Mouse (Mus musculus) thymus, adult 18-20 months (tissue): ENCODE data around the gene Nkap.
"Not testable (repeated sequence)": the region's sequence is repeated elsewhere in the genome, so short reads cannot be mapped to it uniquely, and the experiment has no call there.

ENCODE experiments used
- DNase-seq, 2 experiments: peaks; one replicate each; pipeline ENCODE4 v3.0.0; 2022; ENCODE audit warnings: mixed read lengths in 2 of 2

The Nkap gene

GRCm38 (mm10) chrX:37126671-37127358 is at the start of gene Nkap:
Nkap (plus strand) TSS chrX:37126795.
- peak; percentile 21 to 53 for DNase-seq

- not testable (repeated sequence) for DNase-seq
These were observed 46.2 kb upstream of the Nkap start for GRCm38 (mm10) chrX:37080345-37080744.

DNA sequence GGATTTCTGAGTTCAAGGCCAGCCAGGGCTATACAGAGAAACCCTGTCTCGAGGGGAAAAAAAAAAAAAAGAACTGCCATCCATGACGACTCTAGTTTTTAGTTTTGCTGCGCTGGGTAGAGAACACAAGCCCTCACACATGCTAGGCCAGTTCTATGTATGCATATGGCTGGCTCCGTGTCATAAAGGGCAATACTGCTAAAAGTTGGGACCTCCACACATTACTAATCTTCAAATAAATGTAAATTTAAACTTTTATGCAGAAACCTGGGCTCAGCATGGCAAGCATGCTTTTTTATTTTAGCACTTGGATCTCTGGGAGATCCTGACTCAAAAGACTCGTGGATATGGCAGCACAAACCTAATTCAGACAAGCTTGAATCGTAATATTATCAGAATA is 45.4 kb upstream of the Nkap start:
- DNase-seq = no peak

DNA sequence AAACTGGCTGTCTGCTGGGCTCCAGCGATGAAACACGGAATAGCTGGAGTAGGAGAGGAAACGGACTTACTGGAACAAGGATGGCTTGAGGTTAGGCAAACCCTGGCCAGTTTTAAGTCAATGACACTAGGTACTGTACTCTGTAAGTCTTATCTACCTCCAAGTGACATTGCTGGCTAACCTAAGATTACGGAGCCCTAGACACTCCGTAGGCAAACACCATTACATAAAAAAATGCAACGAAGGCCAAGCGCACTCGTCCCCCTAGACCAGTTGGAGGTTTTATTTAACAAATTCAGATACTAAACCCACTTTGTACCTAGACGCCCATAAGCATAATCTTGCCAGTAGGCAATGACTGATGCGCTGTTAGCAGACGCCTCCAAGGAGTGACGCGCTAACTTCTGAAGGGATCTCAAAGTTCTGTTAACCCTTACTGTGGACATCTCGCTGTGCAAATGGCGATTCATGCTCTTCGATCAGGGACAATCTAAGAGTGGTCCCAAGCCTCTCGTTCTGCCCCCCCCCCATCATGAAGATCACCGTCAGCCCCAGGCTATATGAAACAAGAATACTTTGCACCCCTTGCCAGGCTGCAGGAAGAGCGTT is 42.2 kb upstream of the Nkap start:
- no peak for DNase-seq

GRCm38 (mm10) chrX:37084927-37085660 is 41.5 kb upstream of the Nkap start, which contains the start of gene Rpl39:
Rpl39 (minus strand) TSS chrX:37085402.
- peak; percentile 71 to 85 for DNase-seq

- DNase-seq = no peak
These were observed 40.9 kb upstream of the Nkap start for GRCm38 (mm10) chrX:37085665-37086064.

- no peak for DNase-seq
These were observed 37.8 kb upstream of the Nkap start for GRCm38 (mm10) chrX:37088778-37089177.

- DNase-seq = no peak
These were observed 35.1 kb upstream of the Nkap start for GRCm38 (mm10) chrX:37091457-37091856.

- DNase-seq = no peak
These were observed 31.4 kb upstream of the Nkap start for GRCm38 (mm10) chrX:37095106-37095768.

DNA sequence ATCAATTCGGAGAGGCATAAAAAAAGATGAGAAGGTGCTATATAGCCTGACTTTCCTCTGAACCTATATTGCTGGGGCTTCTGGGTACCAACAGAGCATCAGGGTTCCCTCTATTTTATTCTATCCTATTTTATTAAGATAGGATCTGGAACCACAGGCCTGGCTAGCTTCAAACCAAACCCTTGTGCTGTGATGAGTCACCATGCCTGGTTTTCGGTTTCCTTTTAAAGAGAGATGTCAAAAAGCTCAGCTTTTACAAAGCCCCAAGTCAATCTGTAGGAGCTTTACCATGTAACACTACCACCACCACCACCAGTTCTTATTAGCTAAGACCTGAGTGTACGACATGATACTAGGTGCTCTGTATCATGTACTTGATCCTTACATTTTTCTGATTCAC is 27.9 kb upstream of the Nkap start:
- no peak for DNase-seq

GRCm38 (mm10) chrX:37103826-37104225 is 22.8 kb upstream of the Nkap start:
- no peak for DNase-seq

- no peak for DNase-seq
These were observed 16.9 kb upstream of the Nkap start for GRCm38 (mm10) chrX:37109526-37110192.

DNA sequence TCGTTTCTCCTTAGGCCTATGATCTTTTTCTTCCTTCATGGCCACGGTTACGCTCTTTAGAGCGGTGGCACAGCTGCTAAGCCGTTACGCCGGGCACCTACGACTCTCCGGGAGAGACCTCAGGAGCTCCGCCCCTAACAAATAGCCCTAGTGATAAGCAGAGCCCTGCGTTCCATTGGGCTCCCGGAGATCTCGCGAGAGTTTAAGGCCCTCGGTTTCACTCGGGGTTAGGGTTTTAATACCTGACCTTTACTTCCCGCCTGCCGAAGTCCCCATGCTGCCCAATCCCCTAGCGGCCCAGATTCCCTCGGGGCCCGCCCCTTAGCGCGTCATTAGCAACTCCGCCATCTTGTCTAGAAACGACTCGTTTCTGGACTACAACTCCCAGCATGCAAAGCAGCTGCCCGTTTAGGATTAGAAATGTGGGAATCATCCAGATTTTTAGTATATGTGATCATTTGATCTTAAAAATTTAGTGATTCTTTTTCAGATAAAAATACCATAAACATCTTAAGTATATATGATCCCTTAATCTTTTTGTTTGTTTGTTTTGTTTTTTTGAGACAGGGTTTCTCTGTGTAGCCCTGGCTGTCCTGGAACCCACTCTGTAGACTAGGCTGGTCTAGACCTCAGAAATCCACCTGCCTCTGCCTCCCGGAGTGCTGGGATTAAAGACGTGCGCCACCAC is 16.3 kb upstream of the Nkap start, which contains the start of gene Upf3b:
TSS of gene Upf3b (minus strand) at position 130 of the 688 bp plus-strand sequence.
- peak; percentile 89 to 95 for DNase-seq

DNA sequence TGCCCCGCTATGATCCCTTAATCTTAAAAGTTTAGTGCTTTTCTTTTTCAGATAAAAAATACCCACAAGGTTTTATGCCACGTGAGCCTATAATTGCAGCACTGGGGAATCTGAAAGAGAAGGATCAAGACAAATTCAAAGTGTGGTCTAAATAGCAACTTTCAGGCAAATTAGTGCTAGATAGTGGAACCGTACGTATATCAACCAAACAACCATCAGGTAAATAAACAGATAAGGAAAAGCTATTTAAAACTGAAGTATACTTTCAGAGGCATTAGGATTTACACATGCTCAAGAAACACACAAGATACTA is 15.8 kb upstream of the Nkap start:
- no peak for DNase-seq

- no peak for DNase-seq
These were observed 9.5 kb upstream of the Nkap start for GRCm38 (mm10) chrX:37117085-37117484.

DNA sequence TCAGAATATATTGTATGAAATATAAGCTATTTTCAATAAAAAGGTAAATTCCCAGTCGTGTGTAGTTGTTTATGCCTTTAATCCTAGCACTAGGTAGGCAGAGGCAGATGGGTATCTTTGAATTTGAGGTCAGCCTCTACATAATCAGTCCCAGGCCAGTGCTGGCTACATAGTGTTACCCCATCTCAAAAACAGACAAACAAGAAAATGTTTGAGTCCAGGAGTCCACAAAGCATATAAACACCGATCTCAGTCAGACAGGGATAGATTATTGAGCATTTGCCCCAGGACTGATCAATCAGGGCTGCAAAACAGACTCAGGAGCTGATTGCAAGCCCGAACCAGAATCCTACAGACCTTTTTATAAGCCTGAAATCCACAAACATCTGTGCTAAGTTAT is 7.0 kb upstream of the Nkap start:
- DNase-seq = no peak

DNA sequence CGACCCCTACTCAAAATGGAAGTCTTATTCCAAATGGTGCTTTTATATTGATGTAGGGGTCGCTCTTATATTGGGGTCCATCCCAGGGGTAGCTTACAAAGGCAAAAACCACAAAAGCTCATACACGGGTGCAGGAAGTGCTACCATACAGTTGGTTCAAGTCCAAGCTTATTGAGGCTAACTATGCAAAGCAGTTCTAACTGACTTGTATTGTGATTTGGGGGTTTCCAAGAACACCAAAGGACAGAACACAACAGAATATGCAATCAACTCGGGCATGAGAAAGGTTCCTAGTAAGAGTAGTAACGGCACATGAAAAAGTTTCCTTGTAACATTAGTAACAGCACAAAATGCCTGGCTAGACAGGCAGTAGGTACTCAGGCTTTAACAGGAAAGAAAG is 6.4 kb upstream of the Nkap start:
- DNase-seq = no peak

DNA sequence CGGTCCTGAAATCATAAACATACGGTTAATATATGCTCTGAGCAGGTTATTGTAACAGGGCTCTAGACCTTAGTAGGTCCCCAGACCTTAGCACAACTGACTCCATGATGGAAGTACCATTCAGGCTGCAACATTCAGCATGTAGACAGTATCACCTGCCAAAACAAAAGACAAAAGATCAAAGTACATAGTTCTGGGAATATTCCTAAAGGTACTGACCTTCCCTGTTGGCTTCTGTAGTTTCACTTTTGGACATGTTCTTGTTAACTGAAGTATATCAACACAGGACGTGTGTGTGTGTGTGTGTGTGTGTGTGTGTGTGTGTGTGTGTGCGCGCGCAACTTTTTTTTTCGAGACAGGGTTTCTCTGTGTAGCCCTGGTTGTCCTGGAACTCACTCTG is 1.1 kb upstream of the Nkap start:
- DNase-seq = no peak

GRCm38 (mm10) chrX:37141732-37142131 is 15.1 kb downstream of the Nkap start:
- no peak for DNase-seq

GRCm38 (mm10) chrX:37144498-37144897 is 17.9 kb downstream of the Nkap start:
- DNase-seq = not testable (repeated sequence)

GRCm38 (mm10) chrX:37144954-37145353 is 18.4 kb downstream of the Nkap start:
- no peak for DNase-seq

DNA sequence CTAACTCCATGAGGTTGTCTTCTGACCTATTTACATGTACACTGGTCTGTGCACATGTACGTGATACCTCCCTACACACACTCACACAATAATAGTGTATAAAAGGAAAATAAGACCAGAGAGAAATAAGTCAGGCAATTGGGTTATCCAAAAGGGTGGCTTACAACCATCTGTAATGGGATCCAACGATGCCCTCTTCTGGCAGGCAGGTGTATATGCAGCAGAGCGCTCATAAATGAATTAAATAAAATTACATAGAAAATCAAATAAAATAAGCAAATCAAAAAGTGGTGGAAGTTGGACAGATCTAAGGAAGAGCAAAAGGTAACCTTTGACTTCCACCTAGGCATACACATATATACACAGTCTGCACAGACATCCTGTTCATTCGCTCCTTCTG is 31.2 kb downstream of the Nkap start:
- DNase-seq = no peak
